Mouse (Mus musculus) heart, embryonic 10.5 days (tissue): ENCODE data around the gene Emsy. TPM values are rescaled to one million over a fixed set of nuclear protein-coding genes. Genes with fewer than 3 reads are reported as not detected.

Experiments
- DNase-seq: peaks from one replicate; pipeline ENCODE4 v3.0.0-alpha.2; 2017; ENCODE audit warnings: low spot score
- H3K27ac ChIP-seq: fragments of 300-500 bp; sonication (generic); 2 replicates; pipeline ENCODE4 v1.5.1; 2016; ENCODE audit warnings: mild to moderate bottlenecking
- H3K27me3 ChIP-seq: fragments of 300-500 bp; sonication (generic); 2 replicates; pipeline ENCODE4 v1.6.1; 2016; ENCODE audit warnings: mild to moderate bottlenecking; ENCODE audit not compliant: poor library complexity, insufficient read depth, severe bottlenecking
- H3K36me3 ChIP-seq: fragments of 300-500 bp; sonication (generic); 2 replicates; pipeline ENCODE4 v1.6.1; 2016; ENCODE audit warnings: mild to moderate bottlenecking, moderate library complexity
- H3K4me1 ChIP-seq: fragments of 300-500 bp; sonication (generic); 2 replicates; pipeline ENCODE4 v1.6.1; 2016; ENCODE audit warnings: mild to moderate bottlenecking
- H3K4me3 ChIP-seq: fragments of 300-500 bp; sonication (generic); 2 replicates; pipeline ENCODE4 v1.5.1; 2016; ENCODE audit warnings: mild to moderate bottlenecking, moderate library complexity
- H3K9me3 ChIP-seq: fragments of 300-500 bp; sonication (generic); 2 replicates; pipeline ENCODE4 v1.6.1; 2016; ENCODE audit warnings: mild to moderate bottlenecking, moderate library complexity
- WGBS: fragments of 180-500 bp; shearing (Covaris S2); methylation state at CpG from one replicate; pipeline ENCODE4 v1.1.7; 2016; 5-methylcytosine and 5-hydroxymethylcytosine counted together
- polyA plus RNA-seq: library from polyadenylated mRNA; unstranded; fragments of >200 nt; fragmentation: Nextera tagmentation; extraction: Ambion mirVana; gene quantifications from 2 replicates; pipeline ENCODE4 v1.2.1, GENCODE M21; 2016

Emsy gene
- polyA plus RNA-seq, 1 experiment from 2014 or later, result 34.1 TPM

DNA sequence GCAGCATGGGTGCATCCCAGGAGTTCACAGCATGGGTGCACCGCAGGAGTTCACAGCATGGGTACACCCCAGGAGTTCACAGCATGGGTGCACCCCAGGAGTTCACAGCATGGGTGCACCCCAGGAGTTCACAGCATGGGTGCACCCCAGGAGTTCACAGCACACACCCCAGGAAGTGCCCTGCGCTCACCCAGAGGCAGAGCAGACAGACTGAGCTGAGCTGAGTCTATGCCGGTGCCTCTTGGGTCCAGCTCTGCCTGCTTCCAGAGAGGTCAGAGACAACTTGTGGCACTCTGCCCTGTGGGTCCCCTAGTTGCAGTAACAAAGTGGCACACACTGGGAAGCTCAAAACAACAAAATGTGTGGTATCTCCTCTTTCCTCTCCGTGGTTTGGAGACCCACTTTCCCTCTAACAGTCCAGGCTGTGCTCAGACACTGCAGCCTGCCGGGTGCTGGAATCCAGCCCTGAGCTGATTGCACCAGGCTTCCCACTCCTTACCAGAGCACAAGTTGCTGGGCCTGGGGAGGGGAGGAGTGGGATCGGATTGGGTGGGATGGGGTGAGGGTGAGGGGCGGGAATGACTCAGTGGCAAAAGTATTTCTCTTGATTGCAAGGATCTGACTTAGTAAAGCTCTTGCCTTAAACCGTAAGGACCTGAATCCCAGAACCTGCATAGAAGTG is 85.6 kb downstream of the Emsy start:
- Histone ChIP-seq H3K9me3 (no peaks in the 10 kb centered on the region), H3K36me3 (no peaks in the 10 kb centered on the region), H3K27me3 (no peaks in the 10 kb centered on the region), H3K4me1 (peaks cover 50% of the 10 kb centered on the region), H3K27ac (peak overlapping the region; percentile 66), H3K4me3 (no peak overlapping the region)
- WGBS, result 55% methylated on average over 8 of the region's 8 CpGs
- no peak for DNase-seq

DNA sequence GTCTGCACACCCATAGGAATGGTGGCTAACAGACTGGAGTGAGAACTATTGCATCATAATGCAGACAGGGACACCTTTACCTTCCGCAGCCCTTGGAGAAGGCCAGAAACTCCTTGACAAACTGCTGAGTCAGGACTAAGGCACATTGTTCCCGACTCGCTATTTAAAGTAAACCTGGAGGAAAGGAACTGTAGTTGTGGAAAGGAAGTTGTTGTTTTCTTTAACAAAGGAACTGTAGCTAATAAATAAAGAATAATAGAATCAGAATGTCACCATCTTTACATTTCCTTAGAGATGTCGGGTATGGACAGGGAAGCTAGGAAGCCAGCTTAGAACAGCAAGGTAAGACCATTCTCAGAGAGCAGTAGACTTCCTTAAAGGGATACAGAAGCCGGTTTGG is 89.5 kb downstream of the Emsy start:
- DNase-seq, result no peak
- Histone ChIP-seq H3K27ac (no peak overlapping the region; the same call in 1 of the 2 replicates), H3K4me3 (no peak overlapping the region), H3K27me3 (no peaks in the 10 kb centered on the region), H3K36me3 (no peaks in the 10 kb centered on the region), H3K9me3 (no peaks in the 10 kb centered on the region), H3K4me1 (peaks cover 29% of the 10 kb centered on the region)
- 48% methylated on average over 5 of the region's 5 CpGs for WGBS

DNA sequence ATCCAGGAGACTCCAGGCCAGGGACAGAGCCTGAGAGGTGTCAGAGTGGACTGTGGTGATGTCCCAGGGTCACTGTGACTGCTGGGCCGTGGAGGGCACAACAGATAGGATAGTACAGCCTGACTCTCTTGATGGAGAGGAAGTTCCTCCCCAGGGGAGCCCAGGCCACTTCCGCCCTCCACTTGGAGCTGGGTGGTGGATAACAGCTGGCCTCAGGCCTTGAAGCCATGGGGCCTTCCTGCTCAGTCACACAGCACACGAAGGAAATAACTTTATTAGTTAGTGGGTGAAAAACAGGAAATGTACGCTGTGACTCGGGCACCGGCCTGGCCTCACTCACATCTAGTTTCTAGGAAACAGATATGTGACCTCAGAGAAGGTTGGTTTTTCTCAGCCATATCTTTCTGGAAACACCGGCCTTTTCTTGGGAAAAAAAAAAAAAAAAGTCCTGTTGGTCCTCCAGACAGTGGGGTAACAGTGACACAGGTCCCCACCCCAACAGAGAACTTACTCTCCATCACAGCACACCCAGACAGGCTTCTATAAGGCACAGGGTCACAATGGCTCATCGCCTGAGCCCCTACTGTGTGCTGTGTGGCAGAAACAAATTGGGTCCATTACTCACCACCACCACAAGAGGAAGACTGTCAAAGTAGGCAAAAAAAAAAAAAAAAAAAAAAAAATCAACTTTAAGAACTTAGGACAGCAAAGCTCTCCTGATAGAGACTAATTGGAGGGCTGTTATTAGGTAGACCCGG is 91.8 kb downstream of the Emsy start:
- 64% methylated on average over 9 of the region's 9 CpGs for WGBS
- Histone ChIP-seq H3K9me3 (no peaks in the 10 kb centered on the region), H3K36me3 (no peaks in the 10 kb centered on the region), H3K27ac (0 out of 2 replicates have a peak overlapping the region, but pooled peaks have one; percentile 25), H3K4me3 (no peak overlapping the region), H3K4me1 (peaks cover 20% of the 10 kb centered on the region), H3K27me3 (0 out of 2 replicates have a peak, but pooled peaks cover 3% of the 10 kb centered on the region)
- no peak for DNase-seq

DNA sequence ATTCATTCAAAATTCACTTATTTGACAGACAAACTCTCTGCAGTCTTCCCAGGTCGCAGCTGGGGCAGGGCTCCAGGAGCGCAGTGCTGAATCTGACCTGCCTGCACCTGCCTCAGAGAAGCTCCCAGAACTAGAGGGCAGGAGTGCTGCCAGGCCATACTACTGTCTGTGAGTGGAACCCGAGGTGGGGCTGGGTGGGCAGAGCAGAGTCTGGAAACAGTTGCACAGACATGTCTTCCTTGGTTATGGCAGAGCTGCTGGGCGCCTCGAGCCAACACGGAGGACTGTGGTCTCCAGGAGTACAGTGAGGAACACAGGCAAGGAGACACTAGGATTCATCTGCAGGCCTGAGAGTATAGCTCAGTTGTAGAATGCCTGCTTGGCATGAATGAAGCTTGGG is 92.6 kb downstream of the Emsy start:
- Histone ChIP-seq H3K27ac (peak overlapping the region; percentile 62), H3K9me3 (no peaks in the 10 kb centered on the region), H3K36me3 (no peaks in the 10 kb centered on the region), H3K4me1 (peaks cover 20% of the 10 kb centered on the region), H3K4me3 (no peak overlapping the region), H3K27me3 (0 out of 2 replicates have a peak, but pooled peaks cover 4% of the 10 kb centered on the region)
- WGBS, result 86% methylated on average over 6 of the region's 6 CpGs
- DNase-seq, result no peak

DNA sequence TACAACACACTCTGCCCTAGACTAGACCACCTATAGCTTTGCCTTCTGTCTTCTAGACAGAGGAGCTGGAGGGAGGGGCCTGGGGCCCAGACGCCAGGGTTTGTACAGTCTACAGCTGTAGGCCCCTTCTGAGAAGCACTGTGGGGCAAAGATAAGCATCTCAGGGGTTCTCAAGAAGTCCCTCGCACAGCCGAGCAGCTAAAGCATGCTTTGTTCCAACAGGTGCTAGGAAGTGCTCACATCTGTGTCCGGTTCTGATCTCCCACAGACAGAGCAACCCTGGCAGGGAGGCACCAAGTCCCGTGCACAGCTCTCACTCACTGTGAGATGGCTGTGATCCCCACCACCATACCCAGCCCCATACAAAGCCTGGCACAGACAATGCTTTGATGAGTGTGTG is 93.6 kb downstream of the Emsy start:
- WGBS, result 70% methylated on average over 5 of the region's 5 CpGs
- peaks cover 27% of the 10 kb centered on the region for H3K4me1 ChIP-seq
- no peaks in the 10 kb centered on the region for H3K9me3 ChIP-seq
- no peaks in the 10 kb centered on the region for H3K36me3 ChIP-seq
- no peak overlapping the region for H3K4me3 ChIP-seq
- H3K27me3 ChIP-seq, result 0 out of 2 replicates have a peak, but pooled peaks cover 4% of the 10 kb centered on the region
- DNase-seq, result no peak
- 0 out of 2 replicates have a peak overlapping the region, but pooled peaks have one; percentile 29 for H3K27ac ChIP-seq

DNA sequence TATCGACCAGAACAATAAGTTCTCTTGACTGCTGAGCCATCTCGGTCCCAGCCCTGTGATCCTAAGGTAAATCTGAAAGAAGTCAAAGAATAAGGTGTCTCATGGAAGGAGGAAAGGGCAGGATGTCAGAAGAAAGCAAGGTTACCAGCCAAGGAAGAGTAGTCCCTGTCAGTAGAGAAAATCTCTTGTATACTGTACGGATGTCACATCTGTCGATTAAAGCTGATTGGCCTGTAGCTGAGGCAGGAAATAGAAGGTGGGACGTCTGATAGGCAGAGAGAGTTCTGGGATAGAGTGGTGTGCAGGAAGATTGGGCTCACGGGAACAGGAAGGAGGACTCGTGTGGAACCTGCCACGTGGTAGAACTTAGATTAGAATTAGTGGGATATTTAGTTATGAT is 94.4 kb downstream of the Emsy start:
- 0 out of 2 replicates have a peak, but pooled peaks cover 4% of the 10 kb centered on the region for H3K27me3 ChIP-seq
- no peak overlapping the region for H3K27ac ChIP-seq
- H3K4me1 ChIP-seq, result peaks cover 33% of the 10 kb centered on the region
- 76% methylated on average over 8 of the region's 8 CpGs for WGBS
- no peaks in the 10 kb centered on the region for H3K9me3 ChIP-seq
- DNase-seq, result no peak
- no peaks in the 10 kb centered on the region for H3K36me3 ChIP-seq
- H3K4me3 ChIP-seq, result no peak overlapping the region

DNA sequence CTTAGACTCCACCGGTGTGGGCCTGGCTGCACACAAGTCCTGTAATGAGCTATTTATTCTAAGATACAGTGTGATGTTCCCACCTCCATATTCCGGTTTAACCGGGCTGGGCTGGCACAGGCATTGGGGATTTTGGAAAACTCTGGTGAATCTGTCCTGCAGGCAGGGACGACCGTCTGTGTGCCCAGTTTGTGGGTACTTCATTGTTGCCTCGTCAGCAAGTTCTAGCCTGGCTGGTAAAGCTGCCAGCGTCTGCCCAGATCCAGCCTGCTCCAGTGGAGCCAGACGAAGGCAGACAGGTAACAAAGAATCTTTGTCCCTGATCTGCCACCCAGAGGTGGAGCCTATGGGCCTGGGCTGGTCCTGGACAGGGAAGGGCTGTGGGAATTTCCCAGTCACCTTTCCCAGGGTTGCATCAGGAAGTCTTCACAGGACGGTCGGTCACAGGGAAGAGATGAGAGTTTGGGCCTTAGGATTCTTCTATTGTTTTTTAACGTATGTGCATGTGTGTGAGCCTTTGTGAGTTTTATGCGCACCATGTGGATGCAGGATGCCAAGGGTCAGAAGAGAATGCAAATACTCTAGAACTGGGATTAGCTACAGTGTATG is 94.9 kb downstream of the Emsy start:
- Histone ChIP-seq H3K4me3 (no peak overlapping the region), H3K4me1 (peaks cover 31% of the 10 kb centered on the region), H3K9me3 (no peaks in the 10 kb centered on the region), H3K27ac (no peak overlapping the region), H3K36me3 (no peaks in the 10 kb centered on the region), H3K27me3 (0 out of 2 replicates have a peak, but pooled peaks cover 4% of the 10 kb centered on the region)
- WGBS, result 83% methylated on average over 12 of the region's 12 CpGs
- no peak for DNase-seq

DNA sequence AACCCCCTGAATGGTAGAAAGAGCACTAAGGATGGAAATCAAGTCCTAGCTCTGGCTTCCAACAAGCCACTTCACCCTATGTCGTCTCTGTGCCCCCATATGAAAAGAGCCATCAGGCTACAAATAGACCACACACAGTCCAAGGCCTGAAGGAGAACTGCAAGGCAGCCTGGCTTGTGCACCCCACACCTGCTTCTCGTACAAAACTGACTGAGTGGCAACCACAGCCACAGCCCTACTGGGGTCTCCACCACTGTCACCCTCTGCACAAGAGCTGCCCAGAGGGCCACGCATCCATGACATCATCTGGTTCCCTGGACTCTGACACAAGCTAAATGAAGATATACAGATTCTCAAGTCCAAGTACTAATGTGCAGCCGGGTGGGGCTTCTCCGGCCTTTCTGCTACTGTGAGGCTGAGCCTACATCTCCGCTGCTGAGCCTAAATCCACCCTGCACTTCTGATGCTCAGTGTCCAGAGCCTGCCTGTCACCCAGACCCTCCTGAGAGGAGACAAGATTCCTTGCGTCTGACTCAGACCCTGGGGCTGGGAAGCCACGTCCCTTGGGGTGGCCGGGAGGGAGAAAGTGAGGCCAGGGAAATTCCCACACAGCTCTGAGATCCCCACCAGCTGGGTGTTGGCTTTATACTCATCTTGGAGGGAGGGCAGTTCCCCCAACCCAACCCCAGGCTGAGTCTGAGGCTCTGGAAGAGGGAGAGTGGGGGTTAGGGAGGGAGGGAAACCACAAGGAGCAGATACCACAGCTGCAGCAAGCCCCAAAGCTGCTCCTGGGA is 98.3 kb downstream of the Emsy start:
- Histone ChIP-seq H3K4me1 (peaks cover 25% of the 10 kb centered on the region), H3K27me3 (0 out of 2 replicates have a peak, but pooled peaks cover 4% of the 10 kb centered on the region), H3K9me3 (no peaks in the 10 kb centered on the region), H3K27ac (peak overlapping the region; percentile 70; the same call in 1 of the 2 replicates), H3K4me3 (no peak overlapping the region), H3K36me3 (no peaks in the 10 kb centered on the region)
- DNase-seq, result no peak
- WGBS, result 66% methylated on average over 9 of the region's 9 CpGs

DNA sequence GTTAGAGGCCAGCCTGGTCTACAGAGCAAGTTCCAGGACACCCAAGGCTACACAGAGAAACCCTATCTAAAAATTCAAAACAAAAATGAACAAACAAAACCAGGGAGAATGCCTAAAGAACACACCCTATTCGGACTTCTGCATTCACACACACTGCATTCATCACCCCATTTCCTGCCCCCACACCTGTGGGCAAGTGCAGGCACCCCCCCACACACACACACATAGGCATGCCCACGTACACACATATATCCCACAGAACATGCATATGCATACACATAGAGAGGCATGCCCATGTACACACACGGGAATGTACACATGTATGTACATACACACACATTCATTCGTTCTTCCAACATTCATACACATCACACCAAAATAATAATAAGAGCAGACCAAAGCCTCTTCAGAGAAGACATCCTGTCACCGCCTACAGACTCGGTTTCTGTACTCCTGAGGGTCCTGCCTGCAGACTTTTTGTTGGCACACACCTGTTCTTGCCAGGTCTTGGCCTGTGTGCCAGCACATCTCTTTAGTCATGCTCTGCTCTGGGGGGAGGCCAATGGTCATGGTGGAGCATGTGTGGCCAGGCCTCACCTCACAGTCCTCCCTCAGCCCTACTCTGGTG is 99.7 kb downstream of the Emsy start:
- WGBS, result 83% methylated on average over 6 of the region's 6 CpGs
- DNase-seq, result no peak

DNA sequence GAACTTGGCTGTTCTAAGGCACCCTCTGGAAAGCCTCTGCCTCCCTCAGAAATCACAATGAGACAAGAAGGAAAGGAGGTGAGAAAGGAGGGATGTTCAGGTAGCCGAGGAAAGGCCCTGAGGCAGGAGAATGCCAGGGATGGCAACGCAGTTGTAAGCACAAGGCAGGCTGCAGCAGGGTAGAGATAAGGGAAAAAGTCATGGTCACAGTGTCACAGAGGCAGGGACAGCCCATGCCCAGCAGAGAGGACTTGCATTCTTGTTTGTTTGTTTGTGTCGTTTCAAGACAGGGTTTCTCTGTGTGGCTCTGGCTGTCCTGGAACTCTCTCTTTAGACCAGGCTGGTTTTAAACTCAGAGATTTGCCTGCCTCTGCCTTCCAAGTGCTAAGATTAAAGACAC is 105.5 kb downstream of the Emsy start:
- H3K4me1 ChIP-seq, result peaks cover 35% of the 10 kb centered on the region
- no peaks in the 10 kb centered on the region for H3K27me3 ChIP-seq
- no peaks in the 10 kb centered on the region for H3K36me3 ChIP-seq
- no peaks in the 10 kb centered on the region for H3K9me3 ChIP-seq
- peak overlapping the region; percentile 81 for H3K27ac ChIP-seq
- WGBS, result 35% methylated on average over 3 of the region's 3 CpGs
- 0 out of 2 replicates have a peak overlapping the region, but pooled peaks have one; percentile 3 for H3K4me3 ChIP-seq
- no peak for DNase-seq

More for the DNA sequence above, 99.7 kb downstream of the Emsy start:
- Histone ChIP-seq H3K4me1 (peaks cover 29% of the 10 kb centered on the region), H3K27ac (no peak overlapping the region), H3K36me3 (no peaks in the 10 kb centered on the region), H3K27me3 (0 out of 2 replicates have a peak, but pooled peaks cover 4% of the 10 kb centered on the region), H3K9me3 (no peaks in the 10 kb centered on the region), H3K4me3 (no peak overlapping the region)

DNA sequence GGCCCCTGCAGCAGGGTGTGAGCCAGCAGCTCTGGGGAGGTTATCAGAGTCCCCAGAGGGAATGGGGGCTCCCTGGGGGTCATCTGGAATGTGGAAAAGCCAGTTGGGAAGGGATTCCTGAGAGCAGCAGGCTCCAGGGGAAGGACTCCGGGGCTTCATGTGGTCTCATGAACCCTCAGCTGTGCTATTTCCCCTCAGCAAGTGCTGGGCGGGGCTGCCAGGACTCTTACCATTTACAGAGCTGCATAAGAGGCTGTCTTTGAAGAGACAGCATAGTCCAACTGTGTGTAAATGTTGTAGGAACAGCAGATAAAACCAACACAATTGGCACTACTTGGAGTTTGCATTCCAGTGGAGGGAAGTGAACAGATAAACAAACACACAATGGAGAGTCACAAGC is 106.0 kb downstream of the Emsy start:
- Histone ChIP-seq H3K4me1 (peaks cover 35% of the 10 kb centered on the region), H3K9me3 (no peaks in the 10 kb centered on the region), H3K4me3 (0 out of 2 replicates have a peak overlapping the region, but pooled peaks have one; percentile 3), H3K36me3 (no peaks in the 10 kb centered on the region), H3K27me3 (no peaks in the 10 kb centered on the region), H3K27ac (peak overlapping the region; percentile 81)
- DNase-seq, result no peak
- 9% methylated on average over 2 of the region's 2 CpGs for WGBS

DNA sequence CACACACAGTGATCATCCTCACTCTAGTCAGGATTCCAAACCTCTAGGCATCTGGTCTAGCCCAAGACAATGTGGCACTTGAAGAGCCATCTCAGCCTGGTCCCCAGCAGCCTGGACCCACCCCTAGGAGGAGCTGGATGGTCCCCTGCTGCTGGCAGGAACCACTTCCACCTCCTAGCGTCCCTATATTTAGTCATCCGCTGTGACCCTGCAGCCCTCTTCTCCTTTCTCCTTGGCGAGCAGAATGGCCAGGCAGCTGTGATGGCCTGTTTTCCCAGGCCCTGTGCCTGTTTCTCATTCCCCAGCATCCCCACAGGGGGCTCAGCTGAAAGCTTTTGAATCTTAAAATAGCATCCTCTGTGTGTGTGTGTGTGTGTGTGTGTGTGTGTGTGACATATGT is 107.7 kb downstream of the Emsy start:
- Histone ChIP-seq H3K27me3 (no peaks in the 10 kb centered on the region), H3K4me1 (peaks cover 46% of the 10 kb centered on the region), H3K4me3 (no peak overlapping the region), H3K27ac (peak overlapping the region; percentile 70), H3K36me3 (no peaks in the 10 kb centered on the region), H3K9me3 (no peaks in the 10 kb centered on the region)
- 21% methylated on average over 3 of the region's 3 CpGs for WGBS
- no peak for DNase-seq
